Mouse (Mus musculus) megakaryocyte, embryonic 14.5 days (primary cell): ENCODE data around the gene St6galnac3.

ENCODE experiments used
- FLI1 ChIP-seq: IDR thresholded peaks from 2 replicates; pipeline ENCODE4 v1.6.1; 2012; ENCODE audit warnings: low read length, inconsistent platforms, mixed read lengths
- GATA1 ChIP-seq: IDR thresholded peaks from 3 replicates; pipeline ENCODE4 v1.6.1; 2012; ENCODE audit warnings: mixed read lengths, low read length, inconsistent platforms, borderline replicate concordance

- TF ChIP-seq GATA1 (no peak), FLI1 (no peak)
These were observed 140.1 kb downstream of the St6galnac3 start for GRCm38 (mm10) chr3:153584836-153585235.
